9 mouse cellular contexts compared by ENCODE assay signal in the genomic region with DNA sequence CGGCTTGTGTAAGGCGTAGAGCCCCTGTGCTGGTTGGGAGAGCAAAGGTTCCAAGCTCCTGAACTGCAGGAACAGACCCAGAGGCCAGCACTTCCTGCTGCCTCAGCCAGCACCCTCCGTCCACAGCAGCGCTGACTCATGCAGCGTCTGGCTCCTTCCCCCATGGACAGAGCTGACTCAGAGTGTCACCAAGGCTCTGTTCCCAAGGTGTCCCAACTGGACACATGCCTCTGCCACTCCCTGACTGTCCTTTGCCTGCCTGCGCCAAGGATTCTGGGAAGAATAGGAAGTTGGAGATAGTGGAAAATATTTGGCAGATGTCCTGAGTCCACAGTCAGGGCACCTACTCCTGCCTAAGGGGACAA. TPM values are rescaled to one million over a fixed set of nuclear protein-coding genes. Genes with fewer than 3 reads are reported as not detected.
A peak's percentile ranks its signal among the peaks of the same experiment; 100 is the strongest.
DNase-seq lines count a peak whose midpoint lies in the region; ATAC-seq and TF ChIP-seq lines count a peak whose summit lies in the region.
"Had no signal": no experiment of that assay in that cellular context is flagged by ENCODE, and none has a peak within 500 bp of the region (broad histone marks: within the 10 kb centered on the region; RNA-seq: fewer than 3 reads in every experiment).

No protein-coding gene starts in this region.

- DNase-seq in 3134 (ENCODE audit: extremely low read depth, insufficient read length, low spot score) = peak; percentile 91
- DNase-seq in fibroblast of lung, adult 2 months (ENCODE audit: low read depth) = peak; percentile 79
- peak; percentile 47 for DNase-seq in lung, adult 2 months
- DNase-seq in testis, postnatal 14 days (ENCODE audit: low spot score) = peak; percentile 41
- DNase-seq in right cerebral cortex, adult 18-20 months = no peak
- DNase-seq in spleen, postnatal 14 days (ENCODE audit: low spot score in 2 of 2) = no peak
- no peak for DNase-seq in layer of hippocampus, adult 8-10 months (ENCODE audit: low spot score in 2 of 2)

- no peak for TF ChIP-seq POLR2A in lung, adult 2 months (IDR thresholded peaks at IDR 0.05; ENCODE audit: borderline replicate concordance, extremely low read depth, low read depth, low read length)

- WGBS in lung, adult 2 months = 23% methylated on average over 6 of the region's 6 CpGs

- ATAC-seq in hematopoietic stem cell, adult 5-6 weeks (replicated peaks in 1 of 2; ENCODE audit: insufficient read depth in 1 of 2, low FRiP score in 2 of 2, low TSS enrichment in 1 of 2, low read depth in 1 of 2, poor library complexity in 2 of 2, severe bottlenecking in 2 of 2) = peak; percentile 84 to 89

- no peak overlapping the region for H3K4me3 ChIP-seq in lung, adult 2 months (replicated peaks; ENCODE audit: extremely low read depth, low read depth, low read length)
- H3K4me3 ChIP-seq: embryonic facial prominence, embryonic 12.5 days had no signal

- H3K4me1 ChIP-seq in lung, adult 2 months (ENCODE audit: control insufficient read depth, insufficient read depth, low read length) = no peaks in the 10 kb centered on the region
- H3K4me1 ChIP-seq: embryonic facial prominence, embryonic 12.5 days had no signal

- no peak for TF ChIP-seq CTCF in lung, adult 2 months (IDR thresholded peaks at IDR 0.05; ENCODE audit: insufficient read depth, low read length)

RNA-seq across cellular contexts. Expression of gene Best3, which starts 10.1 kb away (rescaled TPM):
- total RNA-seq in hematopoietic stem cell, adult 5-6 weeks (2017) = not detected in 2 replicates
- 2.2 and 3.4 TPM in 2 replicates for polyA plus RNA-seq in lung, adult 2 months (2012; rRNA removed)
- total RNA-seq in layer of hippocampus, adult 8-10 months (2022) = 1 to 10 TPM; 1.5 to 2.8 (median 2.5) TPM

RNA-seq across cellular contexts. Expression of gene Gm10271, which starts 23.8 kb away (rescaled TPM):
- total RNA-seq in hematopoietic stem cell, adult 5-6 weeks (2017) = not detected in 2 replicates
- polyA plus RNA-seq in lung, adult 2 months (2012; rRNA removed) = not detected in 2 replicates
- total RNA-seq in layer of hippocampus, adult 8-10 months (2022) = not detected
- polyA plus RNA-seq: embryonic facial prominence, embryonic 12.5 days had no signal

RNA-seq across cellular contexts. Expression of gene Rab3ip, which starts 45.6 kb away (rescaled TPM):
- 22.6 and 22.9 TPM in 2 replicates for total RNA-seq in hematopoietic stem cell, adult 5-6 weeks (2017)
- polyA plus RNA-seq in lung, adult 2 months (2012; rRNA removed) = 108 and 123 TPM in 2 replicates
- total RNA-seq in layer of hippocampus, adult 8-10 months (2022) = 10 to 100 TPM; 47.1 to 62.3 (median 58.9) TPM

RNA-seq across cellular contexts. Expression of gene Lrrc10, which starts 48.9 kb away (rescaled TPM):
- not detected in 2 replicates for total RNA-seq in hematopoietic stem cell, adult 5-6 weeks (2017)
- 1.1 and 2.4 TPM in 2 replicates for polyA plus RNA-seq in lung, adult 2 months (2012; rRNA removed)
- total RNA-seq in layer of hippocampus, adult 8-10 months (2022) = under 1 TPM in 1 of 4 experiments, not detected in 3; 0.23 TPM
- polyA plus RNA-seq: embryonic facial prominence, embryonic 12.5 days had no signal

Comparison
In these comparisons a context has a peak if more than half of its experiments do, and no peak if none do; other contexts are left out.
1. DNase-seq: peak in 3134 (single experiment), fibroblast of lung, adult 2 months (single experiment), lung, adult 2 months (single experiment) and testis, postnatal 14 days (single experiment); none in right cerebral cortex, adult 18-20 months (single experiment), spleen, postnatal 14 days (0 of 2) and layer of hippocampus, adult 8-10 months (0 of 2).